Mouse (Mus musculus) lung, embryonic 16.5 days (tissue): ENCODE results near the gene Olfr1217. TPM values are rescaled to one million over a fixed set of nuclear protein-coding genes. Genes with fewer than 3 reads are reported as not detected.
"Not testable (repeated sequence)": the region's sequence is repeated elsewhere in the genome, so short reads cannot be mapped to it uniquely, and the experiment has no call there.

Source experiments
- ATAC-seq: fragments of 200-750 bp; cut with Nextera tagmentation; 2 replicates; pipeline ENCODE4 v1.8.0; 2017; ENCODE audit warnings: low read depth, mild to moderate bottlenecking, moderate library complexity
- H3K27ac ChIP-seq: fragments of 300-500 bp; sonication (generic); 2 replicates; pipeline ENCODE4 v1.5.1; 2014; ENCODE audit warnings: mild to moderate bottlenecking, control low read depth, low read length
- H3K27me3 ChIP-seq: fragments of 300-500 bp; sonication (generic); 2 replicates; pipeline ENCODE4 v1.6.1; 2014; ENCODE audit warnings: low read depth, low read length, mixed read lengths; ENCODE audit not compliant: control insufficient read depth, insufficient read depth
- H3K36me3 ChIP-seq: fragments of 300-500 bp; sonication (generic); 2 replicates; pipeline ENCODE4 v1.6.1; 2014; ENCODE audit warnings: low read length; ENCODE audit not compliant: control insufficient read depth, insufficient read depth
- H3K4me1 ChIP-seq: fragments of 300-500 bp; sonication (generic); replicated peaks from 2 replicates; pipeline ENCODE4 v1.6.1; 2014; ENCODE audit warnings: low read length, mixed read lengths; ENCODE audit not compliant: control insufficient read depth, insufficient read depth
- H3K4me2 ChIP-seq: fragments of 300-500 bp; sonication (generic); 2 replicates; pipeline ENCODE4 v1.6.1; 2014; ENCODE audit warnings: low read depth, low read length, control low read depth
- H3K4me3 ChIP-seq: fragments of 300-500 bp; sonication (generic); 2 replicates; pipeline ENCODE4 v1.5.1; 2014; ENCODE audit warnings: mild to moderate bottlenecking, low read length, control low read depth
- H3K9ac ChIP-seq: fragments of 300-500 bp; sonication (generic); 2 replicates; pipeline ENCODE4 v1.6.1; 2014; ENCODE audit warnings: low read length, control low read depth
- H3K9me3 ChIP-seq: fragments of 300-500 bp; sonication (generic); 2 replicates; pipeline ENCODE4 v1.6.1; 2016; ENCODE audit warnings: low read length; ENCODE audit not compliant: control insufficient read depth
- WGBS: fragments of 180-500 bp; shearing (Covaris S2); extraction: QIAGEN DNeasy Blood & Tissue Kit; methylation state at CpG from one replicate; pipeline ENCODE4 v1.1.7; 2014; 5-methylcytosine and 5-hydroxymethylcytosine counted together
- polyA plus RNA-seq: library from polyadenylated mRNA; unstranded; fragments of >200 nt; fragmentation: Nextera tagmentation; extraction: Ambion mirVana; gene quantifications from 2 replicates; pipeline ENCODE4 v1.2.1, GENCODE M21; 2015

Olfr1217 gene
- polyA plus RNA-seq, result not detected in 2 replicates

DNA sequence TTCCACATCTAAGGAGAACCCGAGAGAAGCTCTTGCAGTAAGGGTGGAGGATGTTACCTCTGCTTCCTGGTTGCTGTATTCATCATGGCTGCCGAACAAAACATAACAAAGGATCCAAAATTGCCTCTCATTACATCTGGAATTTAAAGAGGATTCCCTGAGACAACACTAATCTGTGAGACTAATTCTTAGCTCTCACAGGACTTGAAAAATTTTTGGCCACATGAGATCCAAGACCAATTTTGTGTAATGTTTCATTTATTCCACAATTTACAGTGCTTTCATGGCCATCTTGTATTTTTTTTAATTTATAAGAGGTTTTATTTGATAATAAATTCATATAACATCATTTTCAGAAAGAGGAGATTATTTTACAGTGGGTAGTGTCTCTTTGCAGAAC, at the start of gene Olfr1217:
Gene Olfr1217 (minus strand): TSS at position 101 of the 400 bp plus-strand sequence.
- Histone ChIP-seq H3K4me1 (no peaks in the 10 kb centered on the region), H3K9me3 (no peaks in the 10 kb centered on the region), H3K9ac (no peak within 1 kb of the TSS), H3K4me3 (no peak within 1 kb of the TSS), H3K4me2 (no peak within 1 kb of the TSS), H3K27ac (no peak within 1 kb of the TSS), H3K36me3 (no peaks in the 10 kb centered on the region), H3K27me3 (no peaks in the 10 kb centered on the region)
- no peak for ATAC-seq
- WGBS, result 50% methylated on average over 2 of the region's 2 CpGs

DNA sequence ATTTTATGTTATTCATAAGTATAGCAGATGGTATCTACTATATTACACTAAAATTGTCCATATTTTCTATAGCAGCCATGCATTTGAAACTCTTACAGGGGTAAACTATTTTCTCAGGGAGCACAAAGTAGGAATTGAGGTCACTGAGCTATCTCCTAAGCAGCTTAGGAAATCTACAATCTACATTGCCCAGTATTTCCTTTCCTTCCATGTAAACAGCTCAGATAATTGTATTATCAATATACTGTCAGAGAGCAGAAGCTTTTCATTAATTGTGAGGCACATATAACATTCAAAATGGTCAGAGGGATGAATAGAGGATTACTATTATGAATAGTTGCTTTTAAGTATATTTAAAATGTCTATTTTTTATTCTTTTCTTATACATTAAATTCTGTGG, 49.6 kb upstream of the Olfr1217 start:
- no peaks in the 10 kb centered on the region for H3K27me3 ChIP-seq
- no peak for ATAC-seq
- no peaks in the 10 kb centered on the region for H3K4me1 ChIP-seq
- H3K4me2 ChIP-seq, result no peak overlapping the region
- H3K36me3 ChIP-seq, result no peaks in the 10 kb centered on the region
- no peak overlapping the region for H3K4me3 ChIP-seq
- H3K9ac ChIP-seq, result no peak overlapping the region
- H3K9me3 ChIP-seq, result no peaks in the 10 kb centered on the region
- H3K27ac ChIP-seq, result no peak overlapping the region

GRCm38 (mm10) chr2:89061087-89061486, 29.2 kb upstream of the Olfr1217 start, which contains the start of gene Olfr1218:
Gene Olfr1218, minus strand, starts transcription at chr2:89061187.
- ATAC-seq, result no peak
- no peaks in the 10 kb centered on the region for H3K9me3 ChIP-seq
- H3K27ac ChIP-seq, result no peak within 1 kb of the TSS
- no peak within 1 kb of the TSS for H3K9ac ChIP-seq
- no peak within 1 kb of the TSS for H3K4me3 ChIP-seq
- H3K36me3 ChIP-seq, result no peaks in the 10 kb centered on the region
- no peak within 1 kb of the TSS for H3K4me2 ChIP-seq
- H3K4me1 ChIP-seq, result no peaks in the 10 kb centered on the region
- no peaks in the 10 kb centered on the region for H3K27me3 ChIP-seq

GRCm38 (mm10) chr2:89021436-89021835, 10.4 kb downstream of the Olfr1217 start:
- not testable (repeated sequence) for H3K27me3 ChIP-seq, H3K4me3 ChIP-seq, H3K9me3 ChIP-seq, H3K4me2 ChIP-seq, H3K36me3 ChIP-seq, ATAC-seq, H3K27ac ChIP-seq, H3K4me1 ChIP-seq, H3K9ac ChIP-seq
- 60% methylated on average over 3 of the region's 3 CpGs for WGBS

GRCm38 (mm10) chr2:89018240-89018639, 13.6 kb downstream of the Olfr1217 start, which contains the start of gene Olfr1216:
Gene Olfr1216, minus strand, starts transcription at chr2:89018340.
- Histone ChIP-seq H3K4me2 (no peak within 1 kb of the TSS), H3K4me3 (no peak within 1 kb of the TSS), H3K4me1 (no peaks in the 10 kb centered on the region), H3K9me3 (no peaks in the 10 kb centered on the region), H3K27me3 (no peaks in the 10 kb centered on the region), H3K36me3 (no peaks in the 10 kb centered on the region), H3K9ac (no peak within 1 kb of the TSS), H3K27ac (no peak within 1 kb of the TSS)
- 69% methylated on average over 1 of the region's 1 CpGs for WGBS
- ATAC-seq, result no peak

DNA sequence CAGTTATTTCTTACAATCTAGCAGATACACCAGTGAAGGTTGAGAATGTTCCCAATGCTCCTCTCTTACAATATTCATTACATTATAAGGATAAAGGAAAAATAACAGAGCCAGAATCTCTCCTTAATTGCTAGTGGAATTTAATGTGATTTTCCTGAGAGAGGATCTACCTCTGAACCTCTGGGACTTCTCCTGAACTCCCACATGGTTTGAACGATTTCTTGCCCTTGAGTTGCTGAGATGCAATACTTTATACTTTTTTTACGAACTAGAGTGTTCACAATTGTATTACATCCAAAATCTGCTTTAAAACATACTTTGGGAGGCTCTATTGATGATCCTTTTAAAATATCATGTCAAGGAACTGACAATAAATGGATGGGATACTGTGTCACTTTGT, 25.0 kb downstream of the Olfr1217 start, which contains the start of gene Olfr1215:
Gene Olfr1215 (minus strand): TSS at position 101 of the 400 bp plus-strand sequence.
- no peaks in the 10 kb centered on the region for H3K36me3 ChIP-seq
- no peaks in the 10 kb centered on the region for H3K27me3 ChIP-seq
- ATAC-seq, result no peak
- no peak within 1 kb of the TSS for H3K9ac ChIP-seq
- H3K4me1 ChIP-seq, result no peaks in the 10 kb centered on the region
- WGBS, result 52% methylated on average over 2 of the region's 2 CpGs
- H3K9me3 ChIP-seq, result no peaks in the 10 kb centered on the region
- H3K4me3 ChIP-seq, result no peak within 1 kb of the TSS
- no peak within 1 kb of the TSS for H3K4me2 ChIP-seq
- no peak within 1 kb of the TSS for H3K27ac ChIP-seq

DNA sequence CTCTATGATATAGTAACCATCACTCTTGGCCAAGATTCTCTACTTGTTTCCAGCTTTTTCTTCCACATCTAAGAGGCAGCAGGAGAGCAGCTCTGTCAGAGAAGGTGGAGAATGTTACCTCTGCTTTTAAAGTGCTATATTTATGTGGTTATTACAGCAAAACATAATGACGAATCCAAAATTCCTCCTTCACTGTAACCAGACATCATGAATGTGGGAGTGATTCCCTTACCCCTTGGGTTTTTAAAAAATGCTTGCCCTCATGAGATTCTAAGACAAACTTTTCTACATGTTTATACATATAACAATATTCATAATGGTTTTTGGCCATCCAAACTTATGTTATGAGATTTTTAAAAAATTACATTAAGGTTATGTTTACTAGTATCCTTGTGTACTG, 39.3 kb downstream of the Olfr1217 start, which contains the start of gene Olfr1214:
Gene Olfr1214 (minus strand): TSS at position 101 of the 400 bp plus-strand sequence.
- no peaks in the 10 kb centered on the region for H3K36me3 ChIP-seq
- H3K4me2 ChIP-seq, result no peak within 1 kb of the TSS
- H3K4me1 ChIP-seq, result no peaks in the 10 kb centered on the region
- WGBS, result 85% methylated on average over 1 of the region's 1 CpGs
- H3K27me3 ChIP-seq, result no peaks in the 10 kb centered on the region
- H3K9me3 ChIP-seq, result no peaks in the 10 kb centered on the region
- H3K4me3 ChIP-seq, result no peak within 1 kb of the TSS
- ATAC-seq, result no peak
- no peak within 1 kb of the TSS for H3K27ac ChIP-seq
- H3K9ac ChIP-seq, result no peak within 1 kb of the TSS

DNA sequence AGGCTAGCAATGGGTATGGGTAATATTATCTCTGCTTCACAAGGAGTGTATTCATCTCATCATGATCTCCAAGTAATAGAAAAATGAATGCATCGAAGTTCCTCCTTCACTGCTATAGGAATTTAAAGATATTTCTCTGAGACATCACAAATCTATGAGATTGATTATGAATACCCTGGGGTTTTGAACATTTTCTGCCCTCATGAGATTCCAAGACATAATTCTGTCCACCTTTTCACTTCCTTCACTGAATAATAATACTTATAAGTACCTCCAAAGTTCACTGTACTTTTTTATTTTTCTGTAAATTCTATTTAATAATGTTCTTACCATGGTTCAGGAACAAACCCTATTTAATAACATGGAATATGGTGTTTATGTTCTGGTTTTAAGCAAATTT, 51.7 kb downstream of the Olfr1217 start, which contains the start of gene Gm13762:
Gene Gm13762 (minus strand): TSS at position 101 of the 400 bp plus-strand sequence.
- WGBS, result 69% methylated on average over 1 of the region's 1 CpGs

More for the DNA sequence above, 51.7 kb downstream of the Olfr1217 start, which contains the start of gene Gm13762:
- H3K9ac ChIP-seq, result no peak within 1 kb of the TSS
- H3K27me3 ChIP-seq, result no peaks in the 10 kb centered on the region
- no peaks in the 10 kb centered on the region for H3K4me1 ChIP-seq
- H3K27ac ChIP-seq, result no peak within 1 kb of the TSS
- H3K4me2 ChIP-seq, result no peak within 1 kb of the TSS
- ATAC-seq, result no peak
- H3K36me3 ChIP-seq, result no peaks in the 10 kb centered on the region
- H3K4me3 ChIP-seq, result no peak within 1 kb of the TSS
- no peaks in the 10 kb centered on the region for H3K9me3 ChIP-seq
